Mouse (Mus musculus): ENCODE results near the gene Slc7a1. TPM values are rescaled to one million over a fixed set of nuclear protein-coding genes. Genes with fewer than 3 reads are reported as not detected.

The Slc7a1 gene
- total and polyA plus RNA-seq, 3 experiments: 20.5 to 78.3 (median 69.5) TPM

DNA sequence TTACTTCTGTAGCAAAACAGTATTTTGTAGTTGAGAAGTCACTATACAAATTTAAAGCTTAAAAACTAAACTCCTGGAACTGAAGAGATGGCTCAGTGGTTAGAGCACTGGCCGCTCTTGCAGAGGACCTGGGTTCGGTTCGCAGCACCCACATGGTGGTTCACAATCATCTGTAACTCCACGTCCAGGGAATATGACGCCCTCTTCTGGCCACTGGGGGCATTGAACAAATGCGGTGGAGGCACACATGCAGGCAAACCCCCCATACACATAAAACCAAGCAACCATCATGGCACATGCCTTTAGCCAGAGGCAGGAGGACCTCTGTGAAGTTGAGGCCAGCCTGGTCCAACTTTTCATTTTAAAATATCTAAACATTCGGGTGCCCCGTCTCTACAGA is 23.3 kb downstream of the Slc7a1 start:
- no peak overlapping the region for H3K4me2 ChIP-seq (ENCODE audit: insufficient read depth, low read depth, poor library complexity, severe bottlenecking)
- dilution Hi-C loops (cut with MboI; ENCODE audit: extremely low pct_ligation_motif_present, extremely low pct_unique_long_range_greater_than_20kb, low sequenced_read_pairs): no loop called here
- H3K27me3 ChIP-seq (replicated peaks): no peaks in the 10 kb centered on the region
- TF ChIP-seq POLR2A (IDR thresholded peaks at IDR 0.05; ENCODE audit: low read depth, low read length): no peak
- no peak for TF ChIP-seq MXI1 (IDR thresholded peaks at IDR 0.05; ENCODE audit: low read depth, low read length)
- TF ChIP-seq ELF1 (IDR thresholded peaks at IDR 0.05; ENCODE audit: low read depth, low read length): no peak
- TF ChIP-seq USF2 (conservative IDR thresholded peaks at IDR 0.05; ENCODE audit: low read depth, low read length): no peak
- TF ChIP-seq E2F4 (IDR thresholded peaks at IDR 0.05; ENCODE audit: insufficient replicate concordance, low read depth, low read length): no peak
- no peak for TF ChIP-seq UBTF (IDR thresholded peaks at IDR 0.05; ENCODE audit: low read depth, low read length)
- TF ChIP-seq ZNF384 (IDR thresholded peaks at IDR 0.05; ENCODE audit: low read depth, low read length): no peak
- no peak for TF ChIP-seq NRF1 (IDR thresholded peaks at IDR 0.05; ENCODE audit: low read depth, low read length)
- H3K79me2 ChIP-seq (replicated peaks; ENCODE audit: control insufficient read depth, extremely low read depth, insufficient read depth, poor library complexity, severe bottlenecking): peaks cover 95% of the 10 kb centered on the region
- peaks cover 5 to 35% of the 10 kb centered on the region in 2 experiments for H3K4me1 ChIP-seq (ENCODE audit: control insufficient read depth in 1 of 2, insufficient read depth in 2 of 2)
- no peak overlapping the region for H3K9ac ChIP-seq (ENCODE audit: insufficient read depth, low read depth)
- no peak overlapping the region for H3K27ac ChIP-seq (ENCODE audit: insufficient read depth, low read depth)
- in situ Hi-C loops (cut with MboI; ENCODE audit: low pct_ligation_motif_present, low pct_unique_long_range_greater_than_20kb, low sequenced_read_pairs): no loop called here
- H3K4me3 ChIP-seq (replicated peaks in 1 of 3; ENCODE audit: low read depth in 2 of 3, low read length in 2 of 3, poor library complexity in 1 of 3): no peak overlapping the region
- peaks cover 47 to 81% of the 10 kb centered on the region in 2 experiments for H3K36me3 ChIP-seq (replicated peaks in 1 of 2; ENCODE audit: control insufficient read depth in 1 of 2, insufficient read depth in 1 of 2, low read length in 1 of 2)
- no peak for DNase-seq (ENCODE audit: extremely low read depth)
- peaks cover 29% of the 10 kb centered on the region for H3K9me3 ChIP-seq (replicated peaks; ENCODE audit: low read length)

DNA sequence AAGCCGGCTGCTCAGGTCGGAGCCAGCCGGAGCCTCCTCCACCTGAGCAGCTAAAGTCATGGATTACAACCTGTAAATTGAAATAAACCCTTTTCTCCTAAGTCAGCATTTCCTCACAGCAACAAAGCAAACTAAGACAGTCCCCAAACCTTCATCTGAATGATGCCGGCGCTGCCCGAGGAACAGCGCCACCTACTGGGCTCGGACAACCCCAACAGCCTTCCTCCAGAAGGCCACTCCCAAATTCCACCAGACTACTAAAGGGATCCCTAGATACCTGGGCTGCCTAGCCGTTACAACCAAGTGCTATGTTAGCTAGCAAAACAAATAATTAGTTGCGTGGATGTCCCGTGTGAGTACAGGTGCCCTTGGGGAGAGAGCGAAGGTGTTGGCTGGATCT is 24.2 kb downstream of the Slc7a1 start:
- H3K4me3 ChIP-seq (replicated peaks in 1 of 3; ENCODE audit: low read depth in 2 of 3, low read length in 2 of 3, poor library complexity in 1 of 3): no peak overlapping the region
- no peak overlapping the region for H3K9ac ChIP-seq (ENCODE audit: insufficient read depth, low read depth)
- no peak overlapping the region for H3K27ac ChIP-seq (ENCODE audit: insufficient read depth, low read depth)
- H3K27me3 ChIP-seq (replicated peaks): no peaks in the 10 kb centered on the region
- no peak for DNase-seq (ENCODE audit: extremely low read depth)
- H3K4me1 ChIP-seq (ENCODE audit: control insufficient read depth in 1 of 2, insufficient read depth in 2 of 2): peaks cover 5 to 35% of the 10 kb centered on the region in 2 experiments
- in situ Hi-C loops (cut with MboI; ENCODE audit: low pct_ligation_motif_present, low pct_unique_long_range_greater_than_20kb, low sequenced_read_pairs) (no loop called here), dilution Hi-C loops (cut with MboI; ENCODE audit: extremely low pct_ligation_motif_present, extremely low pct_unique_long_range_greater_than_20kb, low sequenced_read_pairs) (no loop called here)
- peaks cover 54 to 82% of the 10 kb centered on the region in 2 experiments for H3K36me3 ChIP-seq (replicated peaks in 1 of 2; ENCODE audit: control insufficient read depth in 1 of 2, insufficient read depth in 1 of 2, low read length in 1 of 2)
- peaks cover 34% of the 10 kb centered on the region for H3K9me3 ChIP-seq (replicated peaks; ENCODE audit: low read length)
- H3K79me2 ChIP-seq (replicated peaks; ENCODE audit: control insufficient read depth, extremely low read depth, insufficient read depth, poor library complexity, severe bottlenecking): peaks cover 95% of the 10 kb centered on the region
- no peak overlapping the region for H3K4me2 ChIP-seq (ENCODE audit: insufficient read depth, low read depth, poor library complexity, severe bottlenecking)
- no peak for TF ChIP-seq GABPA (IDR thresholded peaks at IDR 0.05; ENCODE audit: insufficient replicate concordance, low read depth, low read length)
- TF ChIP-seq ZKSCAN1 (IDR thresholded peaks at IDR 0.05; ENCODE audit: borderline replicate concordance, low read depth, low read length): no peak
- TF ChIP-seq CTCF (conservative IDR thresholded peaks at IDR 0.05 in 1 of 2, IDR thresholded peaks at IDR 0.05 in 1 of 2; ENCODE audit: low read depth in 2 of 2, low read length in 2 of 2): peak; percentile 29 to 35; a peak in 2 of 4 replicates

DNA sequence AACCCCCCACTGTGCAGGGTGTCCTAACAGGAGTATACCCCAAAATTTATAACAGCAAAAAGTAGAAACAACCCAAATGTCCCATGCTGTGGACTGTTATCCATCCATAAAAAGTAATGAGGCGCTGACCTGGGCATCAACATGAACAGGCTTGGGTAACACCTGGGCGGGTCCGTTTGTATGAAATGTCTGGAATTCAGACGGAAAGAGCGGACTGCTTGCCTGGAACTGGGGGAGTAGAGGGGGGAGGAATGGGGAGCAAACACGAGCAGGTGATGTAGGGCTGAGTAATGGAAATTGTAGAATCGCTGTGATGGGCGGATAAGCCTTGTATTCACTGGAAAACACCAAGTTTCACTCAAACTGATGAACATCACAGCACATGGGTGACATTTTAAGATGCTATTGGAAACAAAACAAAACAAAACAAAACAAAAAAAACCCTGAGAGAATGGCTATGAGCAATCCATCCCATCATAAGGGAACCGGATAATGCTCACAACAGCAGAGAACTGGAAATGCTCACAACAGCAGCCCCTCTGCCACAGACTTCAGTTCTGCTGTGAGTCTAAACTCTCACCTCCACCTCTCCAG is 26.5 kb downstream of the Slc7a1 start:
- Histone ChIP-seq H3K9me3 (replicated peaks; ENCODE audit: low read length) (peaks cover 47% of the 10 kb centered on the region), H3K27me3 (replicated peaks) (no peaks in the 10 kb centered on the region), H3K4me3 (replicated peaks in 1 of 3; ENCODE audit: low read depth in 2 of 3, low read length in 2 of 3, poor library complexity in 1 of 3) (no peak overlapping the region), H3K4me2 (ENCODE audit: insufficient read depth, low read depth, poor library complexity, severe bottlenecking) (no peak overlapping the region), H3K27ac (ENCODE audit: insufficient read depth, low read depth) (no peak overlapping the region), H3K4me1 (ENCODE audit: control insufficient read depth in 1 of 2, insufficient read depth in 2 of 2) (peaks cover 0 to 19% of the 10 kb centered on the region in 2 experiments; a peak in 2 of 4 replicates), H3K79me2 (replicated peaks; ENCODE audit: control insufficient read depth, extremely low read depth, insufficient read depth, poor library complexity, severe bottlenecking) (peaks cover 98% of the 10 kb centered on the region), H3K9ac (ENCODE audit: insufficient read depth, low read depth) (no peak overlapping the region), H3K36me3 (replicated peaks in 1 of 2; ENCODE audit: control insufficient read depth in 1 of 2, insufficient read depth in 1 of 2, low read length in 1 of 2) (peaks cover 71 to 95% of the 10 kb centered on the region in 2 experiments)
- DNase-seq (ENCODE audit: extremely low read depth): no peak
- in situ Hi-C loops (cut with MboI; ENCODE audit: low pct_ligation_motif_present, low pct_unique_long_range_greater_than_20kb, low sequenced_read_pairs): no loop called here
- dilution Hi-C loops (cut with MboI; ENCODE audit: extremely low pct_ligation_motif_present, extremely low pct_unique_long_range_greater_than_20kb, low sequenced_read_pairs): no loop called here
- TF ChIP-seq TBP (conservative IDR thresholded peaks at IDR 0.05; ENCODE audit: low read depth, low read length) (no peak), ZMIZ1 (IDR thresholded peaks at IDR 0.05; ENCODE audit: low read depth, low read length) (no peak), GABPA (IDR thresholded peaks at IDR 0.05; ENCODE audit: insufficient replicate concordance, low read depth, low read length) (no peak), ZKSCAN1 (IDR thresholded peaks at IDR 0.05; ENCODE audit: borderline replicate concordance, low read depth, low read length) (no peak), NRF1 (IDR thresholded peaks at IDR 0.05; ENCODE audit: low read depth, low read length) (no peak), SMC3 (IDR thresholded peaks at IDR 0.05; ENCODE audit: low read depth, low read length) (no peak), USF2 (conservative IDR thresholded peaks at IDR 0.05; ENCODE audit: low read depth, low read length) (no peak), BHLHE40 (IDR thresholded peaks at IDR 0.05; ENCODE audit: low read depth, low read length) (no peak), PAX5 (IDR thresholded peaks at IDR 0.05; ENCODE audit: low read length) (no peak), CTCF (conservative IDR thresholded peaks at IDR 0.05 in 1 of 2, IDR thresholded peaks at IDR 0.05 in 1 of 2; ENCODE audit: low read depth in 2 of 2, low read length in 2 of 2) (no peak), POLR2AphosphoS2 (IDR thresholded peaks at IDR 0.05; ENCODE audit: low read depth, low read length) (no peak), EP300 (IDR thresholded peaks at IDR 0.05; ENCODE audit: low read length) (no peak), ETS1 (conservative IDR thresholded peaks at IDR 0.05; ENCODE audit: low read depth, low read length) (no peak), ZNF384 (IDR thresholded peaks at IDR 0.05; ENCODE audit: low read depth, low read length) (no peak)
